Mouse (Mus musculus) forebrain, embryonic 11.5 days (tissue): Measurements from ENCODE around the gene Ttc7b. TPM values are rescaled to one million over a fixed set of nuclear protein-coding genes. Genes with fewer than 3 reads are reported as not detected.

Source experiments
- ATAC-seq: fragments of 200-750 bp; cut with Nextera tagmentation; replicated peaks from 2 replicates; pipeline ENCODE4 v1.8.0; 2017; ENCODE audit warnings: moderate TSS enrichment; ENCODE audit not compliant: low FRiP score
- DNase-seq: peaks from one replicate; pipeline ENCODE4 v3.0.0-alpha.2; 2017; ENCODE audit warnings: low spot score
- H3K27ac ChIP-seq: fragments of 300-500 bp; sonication (generic); 2 replicates; pipeline ENCODE4 v1.5.1; 2014; ENCODE audit warnings: low read depth, low read length
- H3K27me3 ChIP-seq: fragments of 300-500 bp; sonication (generic); 2 replicates; pipeline ENCODE4 v1.6.1; 2014; ENCODE audit warnings: mild to moderate bottlenecking, low read length, mixed read lengths; ENCODE audit not compliant: control insufficient read depth, insufficient read depth
- H3K36me3 ChIP-seq: fragments of 300-500 bp; sonication (generic); 2 replicates; pipeline ENCODE4 v1.6.1; 2014; ENCODE audit warnings: mild to moderate bottlenecking, low read length, moderate library complexity, mixed read lengths; ENCODE audit not compliant: control insufficient read depth, insufficient read depth
- H3K4me1 ChIP-seq: fragments of 300-500 bp; sonication (generic); replicated peaks from 2 replicates; pipeline ENCODE4 v1.6.1; 2014; ENCODE audit warnings: low read length, mixed read lengths; ENCODE audit not compliant: control insufficient read depth, insufficient read depth
- H3K4me2 ChIP-seq: fragments of 300-500 bp; sonication (generic); 2 replicates; pipeline ENCODE4 v1.6.1; 2014; ENCODE audit warnings: low read depth, mild to moderate bottlenecking, low read length, moderate library complexity, mixed read lengths; ENCODE audit not compliant: severe bottlenecking
- H3K4me3 ChIP-seq: fragments of 300-500 bp; sonication (generic); 2 replicates; pipeline ENCODE4 v1.5.1; 2014; ENCODE audit warnings: low read depth, low read length
- H3K9ac ChIP-seq: fragments of 300-500 bp; sonication (generic); 2 replicates; pipeline ENCODE4 v1.6.1; 2014; ENCODE audit warnings: low read length
- H3K9me3 ChIP-seq: fragments of 300-500 bp; sonication (generic); 2 replicates; pipeline ENCODE4 v1.6.1; 2016; ENCODE audit warnings: low read length, mixed read lengths; ENCODE audit not compliant: control insufficient read depth
- WGBS: fragments of 180-500 bp; shearing (Covaris S2); extraction: QIAGEN DNeasy Blood & Tissue Kit; methylation state at CpG from one replicate; pipeline ENCODE4 v1.1.7; 2014; 5-methylcytosine and 5-hydroxymethylcytosine counted together
- polyA plus RNA-seq: library from polyadenylated mRNA; unstranded; fragments of >200 nt; fragmentation: Nextera tagmentation; extraction: Ambion mirVana; gene quantifications from 2 replicates; pipeline ENCODE4 v1.2.1, GENCODE M21; 2014

Ttc7b gene
- polyA plus RNA-seq, 1 experiment from 2014 or later, result 9.5 TPM

- no peak overlapping the region for H3K9ac ChIP-seq
- WGBS, result 90% methylated on average over 12 of the region's 12 CpGs
- H3K4me3 ChIP-seq, result no peak overlapping the region
- no peak overlapping the region for H3K4me2 ChIP-seq
- H3K9me3 ChIP-seq, result no peaks in the 10 kb centered on the region
- H3K27ac ChIP-seq, result no peak overlapping the region
- H3K36me3 ChIP-seq, result no peaks in the 10 kb centered on the region
- H3K4me1 ChIP-seq, result no peaks in the 10 kb centered on the region
- H3K27me3 ChIP-seq, result no peaks in the 10 kb centered on the region
- no peak for DNase-seq
- no peak for ATAC-seq
Measured at GRCm38 (mm10) chr12:100361330-100361729, 159.3 kb downstream of the Ttc7b start.

GRCm38 (mm10) chr12:100358040-100358620 is 162.5 kb downstream of the Ttc7b start:
- no peaks in the 10 kb centered on the region for H3K36me3 ChIP-seq
- H3K27me3 ChIP-seq, result no peaks in the 10 kb centered on the region
- ATAC-seq, result no peak

DNA sequence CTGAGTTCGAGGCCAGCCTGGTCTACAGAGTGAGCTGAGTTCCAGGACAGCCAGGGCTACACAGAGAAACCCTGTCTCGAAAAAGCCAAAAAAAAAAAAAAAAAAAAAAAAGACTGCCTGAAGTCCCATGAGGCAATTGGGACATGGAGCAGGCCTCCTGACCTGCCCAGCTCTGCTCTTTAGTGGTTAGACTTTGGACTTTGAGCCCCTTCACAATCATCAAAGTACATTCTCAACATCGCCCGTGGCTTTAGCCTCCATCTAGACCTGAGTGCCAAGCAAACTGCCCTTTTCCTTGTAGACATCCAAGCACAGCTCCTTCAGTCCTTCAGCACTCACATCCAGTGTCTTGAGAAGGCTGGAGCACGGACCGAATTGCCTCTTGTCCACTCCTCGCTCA is 164.2 kb downstream of the Ttc7b start:
- Histone ChIP-seq H3K27me3 (no peaks in the 10 kb centered on the region), H3K27ac (no peak overlapping the region), H3K36me3 (no peaks in the 10 kb centered on the region), H3K9me3 (no peaks in the 10 kb centered on the region), H3K4me2 (no peak overlapping the region), H3K4me1 (no peaks in the 10 kb centered on the region), H3K9ac (no peak overlapping the region), H3K4me3 (no peak overlapping the region)
- WGBS, result 93% methylated on average over 7 of the region's 7 CpGs
- ATAC-seq (no peak), DNase-seq (no peak)

More at GRCm38 (mm10) chr12:100358040-100358620, 162.5 kb downstream of the Ttc7b start:
- Histone ChIP-seq H3K9ac (no peak overlapping the region), H3K4me3 (no peak overlapping the region), H3K27ac (no peak overlapping the region), H3K4me2 (no peak overlapping the region), H3K4me1 (no peaks in the 10 kb centered on the region), H3K9me3 (no peaks in the 10 kb centered on the region)
- no peak for DNase-seq
- 66% methylated on average over 5 of the region's 6 CpGs for WGBS

DNA sequence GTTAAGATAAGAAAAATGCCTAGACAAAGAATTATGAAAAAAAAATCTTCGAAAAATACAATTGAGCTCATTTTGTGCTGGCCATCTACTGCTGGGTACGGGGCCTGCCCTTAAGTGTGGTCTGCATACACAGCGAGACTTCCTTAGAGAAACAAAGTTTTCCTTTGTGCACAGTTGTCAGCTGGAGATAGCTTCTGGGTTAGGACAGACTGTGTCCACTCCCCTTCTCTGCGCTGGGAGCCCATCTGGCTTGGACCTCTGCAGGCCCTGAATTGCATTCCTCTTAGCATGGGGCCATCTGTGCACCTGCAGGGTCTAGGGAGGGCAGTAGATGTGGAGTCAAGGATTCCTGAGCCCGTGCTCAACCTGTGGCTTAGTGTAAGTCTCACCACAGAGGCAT is 165.1 kb downstream of the Ttc7b start:
- WGBS, result 83% methylated on average over 5 of the region's 5 CpGs
- Histone ChIP-seq H3K9ac (no peak overlapping the region), H3K9me3 (no peaks in the 10 kb centered on the region), H3K4me1 (no peaks in the 10 kb centered on the region), H3K27ac (no peak overlapping the region), H3K4me3 (no peak overlapping the region), H3K36me3 (no peaks in the 10 kb centered on the region), H3K4me2 (no peak overlapping the region), H3K27me3 (no peaks in the 10 kb centered on the region)
- no peak for DNase-seq
- ATAC-seq, result no peak

DNA sequence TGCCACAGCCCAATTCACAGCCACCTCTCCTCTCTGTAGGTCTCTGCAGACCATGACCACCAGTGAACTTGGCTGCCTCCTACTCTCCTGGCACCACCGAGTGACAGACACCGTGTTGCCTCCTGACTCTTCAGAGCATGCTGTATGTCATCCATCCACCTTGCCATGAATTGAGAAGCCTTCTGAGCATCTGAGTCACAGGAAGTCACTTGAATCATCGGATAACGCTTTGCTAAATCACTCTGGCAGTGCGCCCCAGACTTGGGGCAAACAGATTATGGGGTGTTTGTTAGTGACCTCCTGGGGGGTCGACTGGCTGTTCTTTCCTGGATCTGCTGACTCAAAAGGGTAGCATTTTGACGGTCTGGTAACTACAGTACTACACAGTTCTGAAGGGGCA is 166.7 kb downstream of the Ttc7b start:
- no peaks in the 10 kb centered on the region for H3K36me3 ChIP-seq
- no peak overlapping the region for H3K4me2 ChIP-seq
- no peak overlapping the region for H3K9ac ChIP-seq
- WGBS, result 84% methylated on average over 7 of the region's 7 CpGs
- ATAC-seq, result no peak
- H3K9me3 ChIP-seq, result no peaks in the 10 kb centered on the region
- DNase-seq, result no peak
- H3K27me3 ChIP-seq, result no peaks in the 10 kb centered on the region
- no peak overlapping the region for H3K4me3 ChIP-seq
- H3K27ac ChIP-seq, result no peak overlapping the region
- no peaks in the 10 kb centered on the region for H3K4me1 ChIP-seq

DNA sequence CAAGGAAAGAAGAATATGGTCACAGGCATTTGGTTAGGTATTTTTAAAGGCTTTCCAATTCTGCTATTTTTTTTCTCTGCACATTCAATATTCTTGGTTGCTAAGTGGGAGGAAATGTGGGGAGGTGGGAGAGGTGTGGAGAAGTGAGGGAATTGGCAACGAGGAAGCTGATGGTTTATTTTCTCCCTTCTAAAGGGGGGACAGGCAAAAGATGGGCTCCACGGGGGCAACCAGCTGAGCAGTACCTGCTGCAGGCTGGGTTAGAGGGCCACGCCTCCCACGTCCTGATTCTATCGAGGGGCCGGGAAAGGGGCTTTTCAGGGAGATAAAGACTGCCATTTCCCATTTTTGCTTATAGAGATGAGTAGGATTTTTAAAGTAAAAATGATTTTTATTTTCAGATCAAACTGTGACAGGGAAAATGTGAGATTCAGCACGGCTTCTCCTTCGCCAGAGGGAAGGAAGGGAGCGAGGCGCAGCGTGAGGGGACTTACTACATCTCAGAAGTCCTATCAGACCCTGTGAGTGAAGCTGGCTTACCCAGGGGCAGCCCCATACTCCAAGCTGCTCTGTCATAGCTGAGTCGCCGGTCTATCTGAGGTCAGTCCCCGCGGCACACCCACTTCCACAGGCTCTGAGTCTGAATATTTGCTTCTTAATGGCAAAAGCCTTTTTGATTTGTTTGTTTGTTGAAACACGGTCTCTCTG is 167.4 kb downstream of the Ttc7b start:
- H3K36me3 ChIP-seq, result no peaks in the 10 kb centered on the region
- no peak overlapping the region for H3K4me3 ChIP-seq
- H3K27ac ChIP-seq, result no peak overlapping the region
- no peak overlapping the region for H3K4me2 ChIP-seq
- H3K4me1 ChIP-seq, result no peaks in the 10 kb centered on the region
- no peak for ATAC-seq
- no peaks in the 10 kb centered on the region for H3K27me3 ChIP-seq
- WGBS, result 84% methylated on average over 16 of the region's 16 CpGs
- DNase-seq, result no peak
- no peaks in the 10 kb centered on the region for H3K9me3 ChIP-seq
- no peak overlapping the region for H3K9ac ChIP-seq

GRCm38 (mm10) chr12:100352094-100352493 is 168.5 kb downstream of the Ttc7b start:
- WGBS, result 84% methylated on average over 6 of the region's 6 CpGs
- no peaks in the 10 kb centered on the region for H3K36me3 ChIP-seq
- no peak overlapping the region for H3K4me2 ChIP-seq
- ATAC-seq (no peak), DNase-seq (no peak)
- no peak overlapping the region for H3K27ac ChIP-seq
- H3K9me3 ChIP-seq, result no peaks in the 10 kb centered on the region
- H3K4me1 ChIP-seq, result no peaks in the 10 kb centered on the region
- H3K27me3 ChIP-seq, result no peaks in the 10 kb centered on the region
- no peak overlapping the region for H3K4me3 ChIP-seq
- no peak overlapping the region for H3K9ac ChIP-seq

DNA sequence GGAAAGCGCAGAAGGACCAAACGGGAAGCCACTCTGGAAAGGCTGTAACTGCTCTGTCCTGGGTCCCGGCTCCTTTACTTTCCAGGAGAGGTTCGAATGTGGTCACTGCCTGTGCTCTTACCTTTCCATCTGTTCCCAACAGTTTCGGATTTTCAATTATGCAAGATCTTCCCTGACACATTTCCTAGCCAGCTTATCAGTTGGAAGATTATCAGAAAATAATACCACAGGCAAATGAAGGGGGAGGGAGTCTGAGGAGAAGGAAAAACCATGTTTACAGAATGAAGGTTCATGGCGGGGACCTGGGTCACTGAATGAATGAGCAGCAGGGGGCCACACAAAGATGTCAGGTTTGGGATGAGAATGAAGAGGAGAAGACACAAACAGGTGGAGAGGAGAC is 177.1 kb downstream of the Ttc7b start:
- Histone ChIP-seq H3K4me1 (0 out of 2 replicates have a peak, but pooled peaks cover 2% of the 10 kb centered on the region), H3K9me3 (no peaks in the 10 kb centered on the region), H3K36me3 (no peaks in the 10 kb centered on the region), H3K27me3 (no peaks in the 10 kb centered on the region), H3K9ac (no peak overlapping the region), H3K4me2 (no peak overlapping the region), H3K27ac (no peak overlapping the region), H3K4me3 (no peak overlapping the region)
- WGBS, result 67% methylated on average over 6 of the region's 6 CpGs
- ATAC-seq (no peak), DNase-seq (no peak)

DNA sequence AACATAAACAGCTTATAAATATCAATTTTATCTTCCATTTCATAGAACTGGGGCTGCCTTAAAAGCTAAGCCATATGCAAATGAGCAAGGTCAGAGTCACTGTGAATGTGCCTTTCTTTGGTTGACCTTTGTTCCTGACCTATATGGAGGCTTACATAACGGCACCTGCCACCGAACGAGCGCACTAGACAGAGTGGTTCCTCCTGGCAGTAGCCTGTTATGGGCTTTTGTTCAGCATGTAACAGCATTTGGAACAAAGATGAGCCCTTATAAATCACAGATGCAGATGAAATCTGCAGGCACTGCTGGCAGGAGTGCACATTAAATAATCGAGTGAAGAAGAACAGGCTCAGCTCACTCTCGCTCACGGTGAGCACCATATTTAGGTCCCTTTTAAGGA is 179.0 kb downstream of the Ttc7b start:
- DNase-seq (no peak), ATAC-seq (no peak)
- WGBS, result 78% methylated on average over 7 of the region's 7 CpGs
- Histone ChIP-seq H3K36me3 (no peaks in the 10 kb centered on the region), H3K9me3 (no peaks in the 10 kb centered on the region), H3K4me1 (0 out of 2 replicates have a peak, but pooled peaks cover 2% of the 10 kb centered on the region), H3K27me3 (no peaks in the 10 kb centered on the region), H3K9ac (no peak overlapping the region), H3K4me3 (no peak overlapping the region), H3K27ac (no peak overlapping the region), H3K4me2 (no peak overlapping the region)
